Mouse (Mus musculus): ENCODE data around the gene Yipf3.

- no peak for TF ChIP-seq CTCF (IDR thresholded peaks at IDR 0.05; ENCODE audit: low read depth, low read length)
- TF ChIP-seq POLR2A (IDR thresholded peaks at IDR 0.05; ENCODE audit: borderline replicate concordance, low read depth, low read length): no peak
Observed at GRCm38 (mm10) chr17:46241471-46241870, 6.4 kb upstream of the Yipf3 start.

All from bone marrow macrophage, adult 2 months (primary cell).